Mouse (Mus musculus) heart, postnatal 0 days (tissue): ENCODE measurements around the gene Rhoc.
A peak's percentile ranks its signal among the peaks of the same experiment; 100 is the strongest.

Experiments used
- CTCF ChIP-seq: IDR thresholded peaks from 2 replicates; pipeline ENCODE4 v1.5.1; 2016; ENCODE audit warnings: antibody characterized with exemption, control low read depth, low read depth
- EP300 ChIP-seq: IDR thresholded peaks from 2 replicates; pipeline ENCODE4 v1.6.1; 2016; ENCODE audit warnings: antibody characterized with exemption, low read depth

DNA sequence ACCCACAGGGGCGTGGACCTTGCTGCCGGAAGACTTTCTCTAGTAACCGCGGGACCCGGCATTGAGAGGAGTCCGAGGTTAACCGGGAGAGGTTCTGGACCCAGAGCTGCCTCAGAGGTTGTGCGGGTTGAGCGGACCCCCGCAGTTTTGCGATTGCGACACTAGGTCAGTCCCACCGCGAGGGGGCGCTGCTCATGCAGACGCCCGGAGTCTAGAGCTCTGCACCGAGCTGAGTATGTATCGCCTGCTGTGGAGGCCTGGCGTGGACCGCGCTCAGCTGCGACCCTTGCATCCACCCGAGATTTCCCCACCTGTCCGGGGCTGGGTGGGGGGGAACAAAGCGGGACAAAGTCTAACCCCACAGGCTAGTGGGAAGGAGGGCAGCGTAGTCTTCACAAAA lies 29.8 kb upstream of the Rhoc start:
- TF ChIP-seq EP300 (no peak), CTCF (peak; percentile 79)
